Mouse (Mus musculus): ENCODE measurements at regions not wholly inside any gene's neighbourhood (a gene's known extent, or its start where the extent isn't known, plus 50 kb on each side); places are given as distances from the start of the nearest gene placed in this dataset.

DNA sequence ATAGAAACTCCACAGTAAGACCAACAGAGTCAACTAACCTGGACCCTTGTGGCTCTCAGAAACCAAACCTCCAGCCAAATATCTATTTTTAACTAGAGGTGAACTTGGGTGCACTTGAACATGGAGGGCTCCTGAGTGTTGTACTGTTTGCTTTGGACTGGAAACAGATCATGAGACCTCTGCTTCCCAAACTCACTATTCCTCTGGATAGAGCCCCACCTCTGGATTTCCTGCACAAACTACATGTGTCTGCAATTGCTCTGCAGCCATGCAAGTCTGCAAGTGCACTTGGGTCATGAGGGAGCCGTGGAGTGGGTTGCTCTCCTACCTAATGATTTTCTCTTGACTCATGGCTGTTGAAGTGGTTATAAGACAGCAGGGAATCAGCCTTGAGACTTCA, 759.9 kb upstream of the Fam160b2 start:
- DNase-seq (ENCODE audit: low spot score in 2 of 2) = no peak

GRCm38 (mm10) chr14:71338219-71338618, 738.6 kb upstream of the Fam160b2 start:
- peak; percentile 75 to 90 for DNase-seq (ENCODE audit: low spot score in 2 of 2)

DNA sequence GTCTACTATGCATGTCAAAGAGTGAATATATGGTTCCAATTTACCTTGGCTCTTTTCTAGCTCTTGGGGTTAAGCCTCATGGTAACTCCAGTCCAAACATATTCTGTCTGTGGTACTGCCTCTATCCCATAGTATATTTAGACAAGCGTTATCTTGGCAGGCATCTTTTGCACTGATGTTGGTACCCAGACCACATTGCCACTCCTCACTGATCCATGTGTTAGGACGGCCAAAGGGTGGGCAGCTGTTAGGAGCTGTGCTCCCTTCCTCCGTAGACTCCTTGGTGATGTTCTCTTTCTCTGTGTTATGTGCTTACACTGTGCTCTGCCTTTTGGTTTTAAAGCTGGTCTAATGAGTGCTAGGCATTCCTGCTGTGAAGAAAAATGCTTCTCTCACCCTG, 737.3 kb upstream of the Fam160b2 start:
- DNase-seq (ENCODE audit: low spot score in 2 of 2) = no peak

- no peak for DNase-seq (ENCODE audit: low spot score in 2 of 2)
Measured at GRCm38 (mm10) chr14:71334022-71334421, 734.4 kb upstream of the Fam160b2 start.

DNA sequence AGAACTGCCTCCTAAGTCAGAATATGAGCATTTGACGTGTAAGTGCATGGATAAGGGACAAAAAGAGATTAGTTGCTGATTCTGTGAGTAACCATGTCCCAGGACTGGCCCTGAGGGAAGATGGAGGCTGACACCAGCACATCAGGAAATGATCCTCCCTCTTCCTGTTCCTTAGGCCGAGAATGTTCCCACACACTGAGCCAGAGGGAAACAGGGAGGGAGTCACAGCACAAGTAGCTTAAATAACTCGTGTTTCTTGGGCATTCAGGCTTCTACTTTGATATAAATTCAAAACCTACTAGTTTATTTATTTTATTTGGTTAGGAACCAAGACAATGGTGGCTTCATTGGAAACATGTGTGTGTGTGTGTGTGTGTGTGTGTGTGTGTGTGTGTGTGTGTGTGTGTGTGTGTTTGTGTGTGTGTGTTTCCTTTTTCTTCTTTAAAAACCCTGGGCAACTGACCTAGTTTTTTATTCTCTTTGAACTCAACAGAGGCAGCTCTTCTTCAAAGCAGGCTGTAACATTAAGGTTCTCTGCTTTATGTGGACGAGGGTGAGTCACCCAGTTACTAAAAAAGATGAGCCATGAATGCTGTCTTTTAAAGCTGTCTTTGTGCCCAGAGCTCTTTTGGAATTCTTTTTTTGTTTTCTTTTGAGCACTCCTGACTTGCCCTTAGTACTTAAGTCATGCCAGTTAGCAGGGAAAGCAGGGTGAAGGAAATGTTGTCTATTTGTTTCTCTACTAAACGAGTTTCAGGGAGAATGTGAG, 730.4 kb upstream of the Fam160b2 start:
- DNase-seq (ENCODE audit: low spot score in 2 of 2) = peak in 1 of 2 experiments; percentile 25

GRCm38 (mm10) chr14:71327621-71328020, 728.0 kb upstream of the Fam160b2 start:
- no peak for DNase-seq (ENCODE audit: low spot score in 2 of 2)

DNA sequence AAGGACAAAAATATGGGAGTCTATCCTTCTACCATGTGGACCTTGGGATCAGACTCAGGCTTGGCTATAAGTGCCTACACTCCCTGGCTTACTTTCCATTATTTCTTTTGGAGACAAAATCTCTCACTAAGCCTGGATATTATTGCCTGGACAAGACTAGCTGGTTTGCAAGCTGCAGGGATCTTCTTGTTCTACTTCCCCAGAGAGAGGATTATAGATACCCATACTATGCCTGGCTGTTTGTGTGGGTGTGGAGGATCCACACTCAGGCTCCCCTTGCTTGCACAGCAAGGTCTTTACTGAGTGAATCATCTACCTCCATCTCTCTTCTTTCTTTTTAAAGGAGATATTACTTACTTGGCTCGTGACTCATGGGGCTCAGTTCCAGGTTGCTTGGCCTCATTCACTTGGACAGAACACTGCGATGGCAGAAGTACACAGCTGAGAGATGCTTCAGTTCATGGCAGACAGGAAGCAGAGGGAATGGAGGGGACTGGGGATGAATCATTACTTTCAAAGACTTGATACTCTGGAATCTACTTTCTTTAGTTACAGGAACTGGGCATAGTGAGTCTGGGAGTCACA, 727.0 kb upstream of the Fam160b2 start:
- DNase-seq (ENCODE audit: low spot score in 2 of 2) = no peak

DNA sequence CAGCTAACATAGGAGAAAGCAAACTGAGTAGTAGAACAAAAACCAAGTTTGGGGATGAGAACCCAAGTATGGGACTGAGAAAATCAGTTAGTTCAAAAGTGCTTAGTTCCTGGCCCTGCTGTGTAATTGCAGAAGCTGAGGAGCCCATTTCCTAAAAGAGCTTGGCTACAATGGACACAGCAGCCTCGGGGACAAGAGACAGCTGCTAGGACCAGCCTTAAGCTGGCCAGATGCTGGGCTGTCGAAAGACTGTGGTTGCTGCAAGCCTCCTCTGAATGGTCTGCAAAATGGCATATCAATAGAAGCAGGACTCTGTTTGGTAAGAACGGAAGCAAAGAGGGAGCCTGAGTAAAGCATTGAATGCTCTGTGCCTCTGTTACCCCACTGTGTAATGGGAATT, 715.6 kb upstream of the Fam160b2 start:
- DNase-seq (ENCODE audit: low spot score in 2 of 2) = no peak

DNA sequence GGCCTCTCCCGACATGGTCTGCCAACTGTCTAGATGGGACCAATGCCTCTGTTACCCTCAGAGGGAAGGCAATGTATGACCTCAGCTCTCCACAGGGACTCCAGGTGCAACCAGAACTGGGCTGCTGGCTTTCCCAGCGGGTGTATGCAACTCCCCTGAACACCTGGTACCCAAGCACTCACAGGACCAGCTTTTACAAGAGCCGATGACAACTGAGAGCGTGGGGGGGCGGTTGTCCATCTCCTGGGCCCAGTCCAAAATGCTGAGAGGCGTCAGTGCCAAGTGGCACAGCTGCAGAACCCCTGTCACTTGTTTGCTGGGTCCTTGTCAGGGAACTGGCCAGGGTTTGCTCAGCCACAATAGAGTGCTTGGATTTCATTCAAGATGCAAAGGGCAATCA, 700.1 kb upstream of the Fam160b2 start:
- no peak for DNase-seq (ENCODE audit: low spot score in 2 of 2)

GRCm38 (mm10) chr14:71281568-71281967, 681.9 kb upstream of the Fam160b2 start:
- DNase-seq (ENCODE audit: low spot score in 2 of 2) = no peak

DNA sequence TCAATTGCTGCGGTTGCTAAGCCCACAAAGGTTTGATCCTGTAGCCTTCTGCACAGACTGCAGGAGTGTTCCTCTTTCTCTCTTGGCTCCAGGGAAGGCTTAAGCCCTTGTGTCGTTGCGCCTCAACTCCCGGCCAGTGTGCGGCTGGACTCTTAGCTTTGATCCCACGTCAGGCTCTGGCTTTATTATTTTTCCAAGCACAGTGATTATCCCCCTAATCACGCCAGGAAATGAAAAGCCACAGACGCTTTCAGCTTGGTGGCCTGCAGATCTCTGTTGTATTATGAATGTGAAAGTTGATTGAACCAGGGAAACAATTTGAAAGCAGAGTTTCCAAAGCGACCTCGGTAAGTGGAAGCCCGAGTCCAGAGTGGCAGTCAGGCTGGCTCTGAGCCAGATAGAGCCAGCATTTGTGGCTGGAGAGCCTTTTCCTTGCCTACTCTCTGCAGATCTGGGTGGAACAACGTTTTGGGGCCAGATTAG, 676.7 kb upstream of the Fam160b2 start:
- DNase-seq (ENCODE audit: low spot score in 2 of 2) = no peak

DNA sequence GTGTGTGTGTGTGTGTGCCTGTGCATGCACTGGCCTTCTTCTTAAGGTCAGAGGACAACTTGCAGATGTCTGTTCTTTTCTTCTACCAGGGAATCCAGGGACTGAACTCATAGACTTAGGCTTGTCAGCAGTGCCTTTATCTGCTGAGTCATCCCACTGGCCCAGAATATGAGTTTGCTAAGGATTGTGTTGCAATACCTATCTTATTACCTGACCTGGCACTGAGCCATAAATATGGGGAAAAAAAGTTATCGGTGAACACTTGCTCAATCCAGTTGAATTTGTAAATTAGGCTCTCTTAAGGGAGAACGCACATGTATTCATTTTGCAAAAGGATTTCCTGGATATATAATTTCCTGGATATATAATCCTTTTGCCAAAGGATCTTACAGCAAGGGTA, 672.8 kb upstream of the Fam160b2 start:
- no peak for DNase-seq (ENCODE audit: low spot score in 2 of 2)

- DNase-seq (ENCODE audit: low spot score in 2 of 2) = no peak
Measured at GRCm38 (mm10) chr14:71257650-71258049, 658.0 kb upstream of the Fam160b2 start.

DNA sequence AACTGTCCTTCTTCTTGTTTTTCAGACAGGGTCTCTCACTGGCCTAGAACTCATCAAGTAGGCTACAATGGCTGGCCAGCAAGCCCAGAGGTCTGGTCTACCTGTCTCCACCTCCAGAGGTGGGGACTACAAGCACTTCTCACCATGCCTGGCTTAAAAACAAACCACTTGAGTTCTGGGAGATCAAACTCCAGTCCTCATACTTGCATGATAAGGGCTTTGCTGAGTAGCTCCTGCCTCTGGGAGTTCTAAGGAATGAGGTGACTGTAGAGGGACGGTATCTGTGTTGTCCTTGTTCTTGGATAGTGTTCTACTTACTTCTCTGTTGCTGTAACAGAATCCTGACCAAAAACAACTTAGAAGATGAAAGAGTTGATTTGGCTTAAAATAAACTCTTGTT, 654.6 kb upstream of the Fam160b2 start:
- DNase-seq (ENCODE audit: low spot score in 2 of 2) = no peak

DNA sequence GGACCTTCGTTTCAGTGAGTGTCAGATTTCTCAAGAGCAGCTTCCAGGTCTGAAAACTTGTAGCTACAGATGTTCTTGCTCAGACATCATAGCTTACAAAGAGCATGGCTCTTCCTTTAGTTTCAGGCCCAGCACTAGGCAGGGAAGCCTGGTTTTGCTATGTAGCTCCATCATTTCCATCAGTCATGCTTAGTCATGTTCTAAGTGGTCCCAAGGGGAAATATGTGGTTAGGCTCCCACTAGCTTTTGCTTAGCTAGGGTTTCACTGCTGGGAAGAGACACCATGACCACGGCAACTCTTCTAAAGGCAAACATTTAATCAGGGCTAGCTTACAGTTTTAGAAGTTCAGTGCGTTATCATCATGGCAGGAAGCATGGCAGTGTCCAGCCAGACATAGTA, 652.5 kb upstream of the Fam160b2 start:
- no peak for DNase-seq (ENCODE audit: low spot score in 2 of 2)

DNA sequence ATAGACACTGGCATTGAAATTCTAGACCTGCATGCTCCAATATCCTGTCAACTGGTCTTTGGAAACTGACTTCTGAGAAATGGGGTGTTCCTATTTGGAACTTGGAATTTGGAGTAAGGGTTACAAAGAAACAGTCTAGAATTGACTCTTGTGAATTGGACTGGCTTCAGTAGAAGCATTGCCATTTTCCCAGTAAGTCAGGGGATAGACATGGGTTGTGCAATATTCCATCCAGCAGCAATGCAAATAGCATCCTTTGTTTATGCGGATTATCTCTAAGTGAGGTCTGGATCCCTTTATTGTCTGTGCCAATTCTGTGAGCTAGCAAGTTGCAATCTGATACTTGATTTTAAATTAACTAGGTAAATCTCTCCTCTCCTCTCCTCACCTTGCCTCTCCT, 651.5 kb upstream of the Fam160b2 start:
- no peak for DNase-seq (ENCODE audit: low spot score in 2 of 2)

DNA sequence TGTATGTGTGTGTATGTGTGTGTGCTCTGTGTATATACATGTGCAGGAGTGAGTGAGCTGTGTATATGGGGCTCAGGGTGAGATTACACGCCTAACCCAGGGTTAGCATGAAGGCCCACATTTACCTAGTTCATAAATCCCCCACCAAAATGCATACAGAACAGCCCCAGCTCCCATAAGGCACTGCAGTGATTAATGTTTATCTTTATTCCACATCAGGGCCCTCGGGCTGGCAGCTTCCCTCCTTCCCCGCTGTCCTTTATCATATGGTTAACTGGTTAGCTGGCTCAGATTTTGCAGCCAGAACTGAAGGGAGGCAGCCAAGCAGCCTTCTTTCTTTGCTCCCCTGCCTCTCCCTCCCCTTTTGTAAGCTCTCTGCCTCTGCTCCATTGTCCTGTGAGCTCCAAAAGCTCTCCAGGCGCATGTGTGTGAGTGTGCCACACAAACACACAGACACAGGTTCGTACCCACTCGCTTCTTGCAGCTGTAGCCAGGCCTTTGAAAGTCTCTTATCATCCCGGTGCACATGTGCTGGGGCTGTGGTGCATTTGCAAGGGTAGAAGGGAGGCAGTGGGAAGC, 649.8 kb upstream of the Fam160b2 start:
- no peak for DNase-seq (ENCODE audit: low spot score in 2 of 2)

DNA sequence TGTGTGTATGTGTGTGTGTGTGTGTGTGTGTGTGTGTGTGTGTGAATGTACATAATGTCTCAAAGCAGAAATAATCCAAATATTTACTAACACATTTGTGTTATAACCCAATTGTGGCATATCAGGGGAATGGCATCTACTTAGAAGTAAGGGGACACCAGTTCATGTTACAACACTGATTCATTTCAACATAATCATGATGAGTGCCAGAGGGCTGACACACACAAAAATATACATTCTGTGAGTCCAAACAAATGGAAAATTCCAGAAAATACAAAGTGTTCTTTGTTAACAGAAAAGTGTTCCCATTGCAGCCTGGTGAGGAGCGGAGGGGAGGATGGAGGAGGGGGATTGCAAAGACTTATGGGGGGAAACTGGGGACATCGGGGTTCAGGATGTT, 648.9 kb upstream of the Fam160b2 start:
- no peak for DNase-seq (ENCODE audit: low spot score in 2 of 2)

DNA sequence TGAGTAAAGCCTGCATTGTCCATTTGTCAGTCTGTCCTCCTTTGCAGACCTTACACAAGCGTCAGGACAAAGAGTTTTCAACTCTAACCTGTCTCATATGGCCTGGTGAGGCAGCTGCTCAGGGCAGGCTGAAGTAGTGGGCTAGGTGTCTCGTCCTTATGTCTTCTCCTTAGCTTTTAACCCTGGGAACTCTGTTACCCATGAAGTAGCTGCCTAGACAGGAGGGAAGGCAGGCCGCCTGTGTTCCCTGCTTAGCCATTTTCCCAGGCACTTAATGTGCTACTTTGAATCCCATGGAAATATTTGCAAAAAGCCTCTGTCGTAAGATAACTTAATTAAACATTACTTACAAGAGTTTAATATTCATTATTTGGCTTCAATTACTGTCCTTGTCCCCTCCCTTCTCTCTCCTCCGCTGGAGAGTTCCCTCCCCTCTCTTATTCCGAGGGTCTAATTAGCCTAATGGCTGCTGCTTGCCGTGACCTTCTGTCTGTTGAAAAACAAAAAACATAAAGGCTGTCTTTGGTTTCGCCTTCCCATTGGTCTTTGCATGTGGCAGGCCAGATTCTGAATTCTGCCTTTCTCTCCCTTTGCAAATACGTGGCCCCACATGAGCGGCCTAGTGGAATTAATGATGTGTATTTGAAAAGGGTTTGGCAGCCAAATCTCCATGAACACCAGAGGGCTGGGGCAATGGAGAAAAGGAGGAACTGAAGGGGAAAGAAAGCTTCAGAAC, 642.2 kb upstream of the Fam160b2 start:
- DNase-seq (ENCODE audit: low spot score in 2 of 2) = peak; percentile 3

DNA sequence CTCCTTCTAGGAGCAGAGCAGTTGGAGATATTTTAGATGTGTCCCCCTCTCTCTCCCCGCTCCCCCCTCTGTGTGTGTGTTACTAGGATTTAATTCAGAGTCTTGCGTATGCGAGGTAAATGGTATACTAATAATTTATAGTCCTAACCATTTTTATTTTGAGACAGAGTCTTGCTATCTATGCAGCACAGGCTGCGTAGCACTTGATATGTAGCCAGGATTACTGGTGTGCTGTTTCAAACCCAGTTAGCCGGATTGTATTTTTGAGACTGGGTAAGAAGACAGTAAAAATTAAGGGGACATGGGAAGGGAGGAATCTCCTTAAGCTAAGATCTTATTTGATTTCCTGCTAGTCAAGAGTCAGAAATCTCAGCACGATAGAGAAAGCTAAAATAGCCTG, 636.6 kb upstream of the Fam160b2 start:
- no peak for DNase-seq (ENCODE audit: low spot score in 2 of 2)

DNA sequence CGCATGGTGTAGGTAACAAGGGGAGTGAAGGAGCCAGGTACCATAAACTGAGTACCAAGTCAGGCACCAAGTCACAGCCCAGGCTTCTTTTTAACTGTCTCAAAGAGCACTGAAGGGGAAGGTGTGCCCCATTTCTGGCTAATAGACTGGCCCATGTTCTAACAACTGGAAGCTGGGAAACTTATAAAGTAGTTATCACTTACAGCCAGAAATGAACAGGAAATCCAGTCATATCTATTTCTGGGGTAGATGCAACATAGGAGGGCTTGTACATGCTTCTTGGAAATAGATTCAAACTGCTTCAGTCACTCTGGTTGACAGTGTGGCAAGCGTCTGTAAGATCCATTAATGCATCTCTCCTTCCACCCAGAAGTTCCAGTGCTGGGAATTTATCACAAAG, 635.3 kb upstream of the Fam160b2 start:
- DNase-seq (ENCODE audit: low spot score in 2 of 2) = no peak

DNA sequence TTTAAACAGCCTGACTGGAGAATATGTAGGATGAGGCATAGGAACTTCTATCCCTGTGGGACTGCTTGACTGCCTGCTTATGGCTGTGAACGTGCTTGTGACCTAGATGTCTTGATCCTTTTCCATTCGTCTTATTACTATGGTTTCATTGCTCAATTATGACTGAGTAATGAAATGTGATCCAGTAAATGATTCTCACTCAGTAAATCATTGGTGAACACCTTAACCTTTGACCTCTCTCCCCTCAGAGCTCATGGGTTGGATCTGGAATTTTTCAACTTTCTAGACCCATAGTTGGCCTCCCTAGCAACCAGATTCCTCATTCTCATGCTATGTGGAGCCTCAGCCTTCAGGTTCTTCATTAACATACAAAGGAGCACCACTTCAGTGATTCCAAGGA, 634.6 kb upstream of the Fam160b2 start:
- DNase-seq (ENCODE audit: low spot score in 2 of 2) = no peak
